Mouse (Mus musculus) neural tube, embryonic 14.5 days (tissue): ENCODE data around the gene Olfr1510. TPM values are rescaled to one million over a fixed set of nuclear protein-coding genes. Genes with fewer than 3 reads are reported as not detected.
"Not testable (repeated sequence)": the region's sequence is repeated elsewhere in the genome, so short reads cannot be mapped to it uniquely, and the experiment has no call there.

ENCODE experiments used
- ATAC-seq: fragments of 200-750 bp; cut with Nextera tagmentation; 2 replicates; pipeline ENCODE4 v1.8.0; 2017; ENCODE audit warnings: low read depth, mild to moderate bottlenecking, moderate TSS enrichment, moderate library complexity
- H3K27ac ChIP-seq: fragments of 300-500 bp; sonication (generic); 2 replicates; pipeline ENCODE4 v1.5.1; 2014; ENCODE audit warnings: low read depth, mild to moderate bottlenecking, control low read depth, low read length, moderate library complexity, mixed read lengths
- H3K27me3 ChIP-seq: fragments of 300-500 bp; sonication (generic); 2 replicates; pipeline ENCODE4 v1.6.1; 2014; ENCODE audit warnings: low read length; ENCODE audit not compliant: control insufficient read depth, insufficient read depth
- H3K36me3 ChIP-seq: fragments of 300-500 bp; sonication (generic); 2 replicates; pipeline ENCODE4 v1.6.1; 2014; ENCODE audit warnings: low read length, mixed read lengths; ENCODE audit not compliant: control insufficient read depth, insufficient read depth
- H3K4me1 ChIP-seq: fragments of 300-500 bp; sonication (generic); 2 replicates; pipeline ENCODE4 v1.6.1; 2014; ENCODE audit warnings: low read length; ENCODE audit not compliant: control insufficient read depth, insufficient read depth
- H3K4me2 ChIP-seq: fragments of 300-500 bp; sonication (generic); 2 replicates; pipeline ENCODE4 v1.6.1; 2014; ENCODE audit warnings: mild to moderate bottlenecking, low read depth, low read length, control low read depth
- H3K4me3 ChIP-seq: fragments of 300-500 bp; sonication (generic); 2 replicates; pipeline ENCODE4 v1.5.1; 2014; ENCODE audit warnings: low read depth, low read length, control low read depth, mixed read lengths
- H3K9ac ChIP-seq: fragments of 300-500 bp; sonication (generic); replicated peaks from 2 replicates; pipeline ENCODE4 v1.6.1; 2014; ENCODE audit warnings: low read depth, mild to moderate bottlenecking, control low read depth, low read length, mixed read lengths
- H3K9me3 ChIP-seq: fragments of 300-500 bp; sonication (generic); 2 replicates; pipeline ENCODE4 v1.6.1; 2016; ENCODE audit warnings: low read length; ENCODE audit not compliant: control insufficient read depth
- WGBS: fragments of 180-500 bp; shearing (Covaris S2); extraction: QIAGEN DNeasy Blood & Tissue Kit; methylation state at CpG from one replicate; pipeline ENCODE4 v1.1.7; 2014; 5-methylcytosine and 5-hydroxymethylcytosine counted together
- polyA plus RNA-seq: library from polyadenylated mRNA; unstranded; fragments of >200 nt; fragmentation: Nextera tagmentation; extraction: Ambion mirVana; gene quantifications from 2 replicates; pipeline ENCODE4 v1.2.1, GENCODE M21; 2014

Gene Olfr1510
- polyA plus RNA-seq = not detected in 2 replicates

DNA sequence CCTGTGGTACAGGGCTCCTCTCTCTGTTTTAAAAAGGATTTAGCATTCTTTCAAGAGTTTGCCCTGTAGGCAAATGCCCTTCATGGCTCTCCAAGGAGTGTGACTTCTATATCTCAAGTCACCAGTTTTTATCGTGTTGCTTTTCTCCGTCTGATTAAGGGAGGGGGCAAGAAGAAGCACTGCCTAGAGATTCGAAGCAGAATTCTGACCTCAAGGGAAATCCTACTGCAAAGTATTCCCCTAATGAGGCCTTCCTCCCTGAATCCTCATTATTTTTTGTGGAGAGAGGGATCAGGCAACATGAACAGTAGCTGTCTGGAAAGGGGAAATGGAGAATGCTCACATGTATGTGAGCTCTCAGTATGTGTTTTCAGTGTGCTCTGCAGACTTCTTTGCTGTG is at the start of gene Olfr1510:
Olfr1510 (minus strand) TSS at position 101 of the 400 bp plus-strand sequence.
- H3K27ac ChIP-seq = no peak within 1 kb of the TSS
- 88% methylated on average over 3 of the region's 3 CpGs for WGBS
- no peak for ATAC-seq

DNA sequence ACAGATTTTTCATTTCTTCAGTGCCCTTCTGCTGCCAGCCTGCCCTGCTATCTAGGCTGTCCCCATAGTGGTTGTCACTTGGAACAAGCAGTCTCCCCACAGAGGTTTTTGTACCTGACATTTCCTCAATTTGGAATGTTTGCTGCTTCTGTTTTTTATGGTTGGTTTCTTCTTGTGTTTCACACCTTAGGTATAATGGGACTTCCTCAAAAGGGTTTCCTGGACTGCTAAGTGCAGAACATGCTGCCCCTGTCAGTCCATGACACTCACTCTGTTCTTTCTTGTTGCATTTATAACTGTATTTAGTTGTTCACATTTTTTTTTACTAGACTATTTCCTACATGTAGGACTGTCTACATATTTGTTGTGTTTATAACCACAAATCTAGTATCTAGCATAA is 47.8 kb upstream of the Olfr1510 start:
- no peak for ATAC-seq
- Histone ChIP-seq H3K4me2 (no peak overlapping the region), H3K9ac (no peak overlapping the region), H3K27ac (no peak overlapping the region), H3K4me3 (no peak overlapping the region), H3K9me3 (no peaks in the 10 kb centered on the region), H3K36me3 (no peaks in the 10 kb centered on the region), H3K4me1 (no peaks in the 10 kb centered on the region), H3K27me3 (no peaks in the 10 kb centered on the region)

More for the DNA sequence above, at the start of gene Olfr1510:
- H3K36me3 ChIP-seq = no peaks in the 10 kb centered on the region
- no peaks in the 10 kb centered on the region for H3K27me3 ChIP-seq
- no peak within 1 kb of the TSS for H3K4me2 ChIP-seq
- no peak within 1 kb of the TSS for H3K4me3 ChIP-seq
- H3K9me3 ChIP-seq = no peaks in the 10 kb centered on the region
- no peaks in the 10 kb centered on the region for H3K4me1 ChIP-seq
- H3K9ac ChIP-seq = no peak within 1 kb of the TSS

GRCm38 (mm10) chr14:52451138-52451537 is 37.0 kb upstream of the Olfr1510 start:
- no peak for ATAC-seq
- 93% methylated on average over 8 of the region's 8 CpGs for WGBS
- Histone ChIP-seq H3K36me3 (no peaks in the 10 kb centered on the region), H3K4me1 (no peaks in the 10 kb centered on the region), H3K4me3 (no peak overlapping the region), H3K4me2 (no peak overlapping the region), H3K27me3 (no peaks in the 10 kb centered on the region), H3K9me3 (no peaks in the 10 kb centered on the region), H3K27ac (no peak overlapping the region), H3K9ac (no peak overlapping the region)

- no peaks in the 10 kb centered on the region for H3K4me1 ChIP-seq
- H3K9ac ChIP-seq = no peak within 1 kb of the TSS
- H3K4me2 ChIP-seq = no peak within 1 kb of the TSS
- no peaks in the 10 kb centered on the region for H3K9me3 ChIP-seq
- H3K4me3 ChIP-seq = no peak within 1 kb of the TSS
- H3K36me3 ChIP-seq = no peaks in the 10 kb centered on the region
- ATAC-seq = no peak
- H3K27me3 ChIP-seq = no peaks in the 10 kb centered on the region
- H3K27ac ChIP-seq = no peak within 1 kb of the TSS
These were observed 28.5 kb upstream of the Olfr1510 start, which contains the start of gene Olfr1509 for GRCm38 (mm10) chr14:52442690-52443089. TSS of gene Olfr1509 (plus strand) at chr14:52442990.

DNA sequence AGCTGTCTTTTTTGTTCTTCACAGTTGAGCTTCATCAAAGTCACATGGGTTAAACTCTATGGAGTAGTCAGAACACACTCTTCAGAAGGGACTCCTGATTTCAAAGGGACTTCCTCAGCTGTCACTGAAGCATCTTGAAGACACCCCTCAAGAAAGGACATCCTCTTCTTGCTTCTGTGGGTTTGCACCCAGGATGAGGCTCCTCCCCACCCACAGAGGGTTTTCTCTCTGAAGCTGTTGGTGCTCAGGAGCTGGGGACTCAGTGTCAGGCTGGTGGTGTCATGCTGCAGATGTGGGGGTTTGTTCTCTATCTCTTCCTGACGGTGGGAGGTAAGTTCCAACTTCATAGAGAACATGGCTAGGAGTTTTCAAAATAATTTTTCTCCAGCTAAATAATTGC is 13.5 kb upstream of the Olfr1510 start:
- no peak overlapping the region for H3K27ac ChIP-seq
- no peaks in the 10 kb centered on the region for H3K9me3 ChIP-seq
- no peaks in the 10 kb centered on the region for H3K27me3 ChIP-seq
- no peak for ATAC-seq
- H3K4me1 ChIP-seq = no peaks in the 10 kb centered on the region
- no peak overlapping the region for H3K4me3 ChIP-seq
- no peaks in the 10 kb centered on the region for H3K36me3 ChIP-seq
- H3K9ac ChIP-seq = no peak overlapping the region
- H3K4me2 ChIP-seq = no peak overlapping the region
- WGBS = 92% methylated on average over 1 of the region's 1 CpGs

DNA sequence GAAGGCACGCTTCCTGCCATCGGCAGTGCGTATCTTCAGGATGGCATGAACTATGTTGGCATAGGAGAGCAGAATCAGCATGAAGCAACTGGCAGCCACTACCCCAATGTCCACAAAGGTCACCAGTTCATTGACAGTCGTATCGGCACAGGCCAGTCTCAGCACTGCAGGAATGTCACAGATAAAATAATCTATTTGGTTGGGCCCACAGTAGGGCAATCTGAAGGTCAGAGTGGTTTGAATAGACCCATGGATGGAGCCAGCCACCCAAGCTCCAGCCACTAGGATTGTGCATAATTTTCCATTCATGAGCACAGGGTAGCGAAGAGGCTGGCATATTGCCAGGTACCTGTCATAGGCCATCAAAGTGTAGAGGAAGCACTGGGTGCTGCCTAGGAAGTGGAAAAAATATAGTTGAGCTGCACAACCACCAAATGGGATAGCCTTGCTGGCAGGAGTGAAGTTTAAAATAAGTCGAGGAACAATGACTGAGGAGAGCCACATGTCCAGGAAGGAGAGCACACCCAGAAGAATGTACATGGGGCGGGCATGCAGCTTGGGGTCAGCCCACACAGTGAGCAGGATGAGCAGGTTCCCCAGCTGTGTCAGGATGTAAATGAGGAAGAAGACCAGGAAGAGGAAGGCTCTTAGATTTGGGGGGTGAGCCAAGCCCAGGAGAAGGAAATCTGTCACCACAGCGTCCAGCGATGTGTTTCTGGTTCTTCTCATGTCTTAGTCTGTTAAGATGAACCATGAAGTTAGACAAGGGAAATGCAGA is 3.8 kb downstream of the Olfr1510 start:
- not testable (repeated sequence) for H3K27ac ChIP-seq, H3K9me3 ChIP-seq, H3K36me3 ChIP-seq, H3K9ac ChIP-seq, H3K4me1 ChIP-seq, H3K27me3 ChIP-seq, H3K4me2 ChIP-seq, ATAC-seq, H3K4me3 ChIP-seq
- 83% methylated on average over 7 of the region's 10 CpGs for WGBS

DNA sequence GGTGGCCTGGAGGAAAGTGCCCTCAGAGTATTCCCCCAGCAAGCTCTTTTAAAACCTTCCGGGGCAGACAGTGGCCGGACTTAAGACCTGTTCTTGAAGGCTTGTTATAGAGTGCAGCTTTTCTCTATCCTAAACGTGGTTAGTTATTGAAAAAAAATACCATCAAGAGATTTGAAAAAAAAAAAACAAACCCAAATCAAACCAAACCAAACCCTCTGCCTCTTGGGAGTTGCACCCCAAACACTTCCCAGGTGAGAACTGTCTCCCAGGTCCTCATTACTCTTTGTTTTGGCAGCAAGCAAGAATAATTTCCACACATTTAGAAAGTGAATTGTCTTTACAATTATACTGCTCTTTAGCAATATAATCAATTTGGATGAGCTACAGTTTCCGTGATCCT is 16.9 kb downstream of the Olfr1510 start, which contains the start of gene Olfr1511:
Olfr1511 (minus strand) TSS at position 101 of the 400 bp plus-strand sequence.
- 82% methylated on average over 4 of the region's 4 CpGs for WGBS
- no peaks in the 10 kb centered on the region for H3K4me1 ChIP-seq
- no peaks in the 10 kb centered on the region for H3K9me3 ChIP-seq
- H3K27ac ChIP-seq = no peak within 1 kb of the TSS
- no peak within 1 kb of the TSS for H3K9ac ChIP-seq
- H3K4me2 ChIP-seq = no peak within 1 kb of the TSS
- H3K4me3 ChIP-seq = no peak within 1 kb of the TSS
- ATAC-seq = no peak
- H3K36me3 ChIP-seq = no peaks in the 10 kb centered on the region
- no peaks in the 10 kb centered on the region for H3K27me3 ChIP-seq

DNA sequence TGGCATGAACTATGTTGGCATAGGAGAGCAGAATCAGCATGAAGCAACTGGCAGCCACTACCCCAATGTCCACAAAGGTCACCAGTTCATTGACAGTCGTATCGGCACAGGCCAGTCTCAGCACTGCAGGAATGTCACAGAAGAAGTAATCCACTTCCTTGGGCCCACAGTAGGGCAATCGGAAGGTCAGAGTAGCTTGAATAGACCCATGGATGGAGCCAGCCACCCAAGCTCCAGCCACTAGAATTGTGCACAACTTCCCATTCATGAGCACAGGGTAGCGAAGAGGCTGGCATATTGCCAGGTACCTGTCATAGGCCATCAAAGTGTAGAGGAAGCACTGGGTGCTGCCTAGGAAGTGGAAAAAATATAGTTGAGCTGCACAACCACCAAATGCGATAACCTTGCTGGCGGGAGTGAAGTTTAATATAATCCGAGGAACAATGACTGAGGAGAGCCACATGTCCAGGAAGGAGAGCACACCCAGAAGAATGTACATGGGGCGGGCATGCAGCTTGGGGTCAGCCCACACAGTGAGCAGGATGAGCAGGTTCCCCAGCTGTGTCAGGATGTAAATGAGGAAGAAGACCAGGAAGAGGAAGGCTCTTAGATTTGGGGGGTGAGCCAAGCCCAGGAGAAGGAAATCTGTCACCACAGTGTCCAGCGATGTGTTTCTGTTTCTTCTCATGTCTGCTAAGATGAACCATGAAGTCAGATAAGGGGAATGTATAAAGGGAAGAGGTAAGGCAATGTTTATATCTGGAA is 23.9 kb downstream of the Olfr1510 start:
- H3K4me3 ChIP-seq, H3K27ac ChIP-seq, H3K4me2 ChIP-seq, H3K4me1 ChIP-seq, H3K27me3 ChIP-seq, H3K9me3 ChIP-seq, H3K9ac ChIP-seq, ATAC-seq, H3K36me3 ChIP-seq: not testable (repeated sequence)
- WGBS = 93% methylated on average over 8 of the region's 9 CpGs

DNA sequence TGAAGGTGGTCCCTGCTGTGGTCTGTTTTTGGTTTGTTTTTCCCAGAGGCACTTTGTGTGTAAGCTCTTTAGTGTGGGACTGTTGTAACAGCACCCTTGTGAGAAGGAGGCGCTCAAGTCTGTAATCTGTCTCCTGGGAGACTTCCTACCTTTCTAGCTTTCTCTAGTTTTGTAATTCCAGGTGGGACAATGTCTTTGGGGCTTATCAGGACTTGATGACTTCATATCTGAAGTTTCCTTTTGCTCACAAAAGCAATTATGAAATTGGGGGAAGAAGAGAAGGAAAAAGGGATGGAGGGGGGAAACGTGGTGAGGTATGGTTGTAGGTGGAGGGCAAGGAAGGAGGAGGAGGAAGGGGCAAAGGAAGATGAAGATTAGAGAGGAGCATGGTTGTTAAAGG is 35.1 kb downstream of the Olfr1510 start, which contains the start of gene Olfr1512:
Olfr1512 (minus strand) TSS at position 101 of the 400 bp plus-strand sequence.
- Histone ChIP-seq H3K4me3 (no peak within 1 kb of the TSS), H3K4me2 (no peak within 1 kb of the TSS), H3K27ac (no peak within 1 kb of the TSS), H3K9me3 (no peaks in the 10 kb centered on the region), H3K36me3 (no peaks in the 10 kb centered on the region), H3K4me1 (no peaks in the 10 kb centered on the region), H3K27me3 (no peaks in the 10 kb centered on the region), H3K9ac (no peak within 1 kb of the TSS)
- ATAC-seq = no peak
- WGBS = 76% methylated on average over 2 of the region's 2 CpGs
